Mouse (Mus musculus) central nervous system, embryonic 18 days (tissue): Measurements from ENCODE around the gene Fxyd7. TPM values are rescaled to one million over a fixed set of nuclear protein-coding genes. Genes with fewer than 3 reads are reported as not detected.

ENCODE experiments used
- polyA plus RNA-seq: library from polyadenylated mRNA; depleted of rRNA; stranded (reverse); fragments of >200 nt; gene quantifications from 2 replicates; pipeline ENCODE4 v1.2.3, GENCODE M21; 2012; rRNA removed

The Fxyd7 gene
- polyA plus RNA-seq = 181 and 192 TPM in 2 replicates

DNA sequence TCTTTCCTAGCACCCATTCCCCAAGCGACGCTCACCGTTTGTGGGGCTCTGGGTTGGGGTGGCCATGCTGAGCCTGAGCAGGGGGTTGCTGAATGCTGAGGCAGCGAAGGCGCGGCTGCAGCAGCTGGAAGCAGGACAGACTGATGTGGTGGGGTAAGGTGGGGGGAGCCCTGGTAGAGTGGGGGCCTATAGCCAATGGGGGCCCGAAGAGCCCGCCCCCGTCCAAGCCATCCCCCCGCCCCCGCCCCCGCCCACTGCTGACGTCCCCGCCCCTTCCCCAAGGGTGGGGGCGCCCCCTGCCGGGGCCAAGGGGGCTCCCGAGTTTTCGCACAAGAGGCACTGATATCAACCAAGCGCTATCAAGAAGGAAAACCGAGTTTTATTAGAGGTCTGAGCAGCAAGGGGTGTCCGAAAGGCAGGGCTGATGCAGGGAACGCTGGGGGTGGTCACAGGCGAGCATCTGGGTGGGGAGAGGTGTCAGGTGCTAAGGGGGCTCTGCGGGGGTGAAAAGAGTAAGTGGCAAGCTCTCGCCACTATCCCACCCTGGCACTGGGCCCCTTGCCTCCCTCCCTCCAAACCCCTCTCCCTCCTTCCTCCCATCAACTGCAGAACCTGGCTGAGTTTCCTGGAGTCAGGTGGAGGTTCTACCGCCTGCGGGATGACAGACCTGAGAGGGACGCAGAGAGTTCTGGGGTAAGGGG lies at the start of gene Fxyd7:
Gene Fxyd7 (minus strand): TSS at position 147 of the 701 bp plus-strand sequence.

DNA sequence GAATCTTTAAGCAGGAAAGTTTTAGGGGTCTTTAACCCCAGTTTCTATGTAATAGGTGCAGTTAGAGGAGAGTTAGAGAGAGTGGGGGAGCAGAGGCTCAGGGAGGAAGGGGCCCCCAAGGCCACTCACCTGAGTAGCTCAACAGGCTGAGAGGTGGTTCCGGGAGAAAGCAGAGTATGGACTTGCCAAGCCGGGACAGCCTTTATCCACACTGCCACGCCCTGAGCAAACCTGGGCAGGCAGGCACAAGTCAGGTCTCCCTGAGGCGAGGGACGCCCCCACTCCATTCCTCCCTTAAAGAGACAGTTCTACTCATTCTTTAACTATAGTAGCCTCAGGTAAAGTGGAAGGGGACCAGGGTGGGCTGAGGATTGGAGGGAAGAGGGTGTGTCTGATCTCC lies 25.2 kb upstream of the Fxyd7 start, which contains the start of gene Fxyd3:
Gene Fxyd3 (minus strand): TSS at position 213 of the 400 bp plus-strand sequence.

GRCm38 (mm10) chr7:31059108-31059507 lies 7.8 kb upstream of the Fxyd7 start, which contains the start of gene Lgi4:
Gene Lgi4 (plus strand): TSS chr7:31059342.

GRCm38 (mm10) chr7:31057071-31057470 lies 5.8 kb upstream of the Fxyd7 start, which contains the start of gene Fxyd1:
Gene Fxyd1 (minus strand): TSS chr7:31057199.

GRCm38 (mm10) chr7:31042431-31042910 lies 8.8 kb downstream of the Fxyd7 start, which contains the start of gene Fxyd5:
Gene Fxyd5 (minus strand): TSS chr7:31042481.

Other genes with a start within 250 kb of the Fxyd7 start
- 0.12 and 0.36 TPM in 2 replicates for gene Ffar2, start 227.7 kb downstream of the Fxyd7 start, polyA plus RNA-seq
- gene Ffar3, start 195.3 kb downstream of the Fxyd7 start, polyA plus RNA-seq = 0.04 TPM in 1 of 2 replicates, not detected in the other
- gene Ffar1, start 189.9 kb downstream of the Fxyd7 start, polyA plus RNA-seq = not detected in 2 replicates
- 0.05 and 0.28 TPM in 2 replicates for gene Cd22, start 171.1 kb downstream of the Fxyd7 start, polyA plus RNA-seq
- 2.1 and 3.7 TPM in 2 replicates for gene Mag, start 136.6 kb downstream of the Fxyd7 start, polyA plus RNA-seq
- not detected in 2 replicates for gene Hamp2, start 126.8 kb downstream of the Fxyd7 start, polyA plus RNA-seq
- gene Hamp, start 107.4 kb downstream of the Fxyd7 start, polyA plus RNA-seq = 0.30 TPM in 1 of 2 replicates, not detected in the other
- 151 and 162 TPM in 2 replicates for gene Usf2, start 94.7 kb downstream of the Fxyd7 start, polyA plus RNA-seq
- gene Lsr, start 78.0 kb downstream of the Fxyd7 start, polyA plus RNA-seq = 15.1 and 19.2 TPM in 2 replicates
- 0.39 and 0.44 TPM in 2 replicates for gene Fam187b, start 77.7 kb downstream of the Fxyd7 start, polyA plus RNA-seq
- gene Fxyd5, start 9.0 kb downstream of the Fxyd7 start, polyA plus RNA-seq = 25.6 and 27.1 TPM in 2 replicates
- 15.8 and 27.5 TPM in 2 replicates for gene Fxyd1, start 5.7 kb upstream of the Fxyd7 start, polyA plus RNA-seq
- 1.1 and 2.0 TPM in 2 replicates for gene Lgi4, start 7.9 kb upstream of the Fxyd7 start, polyA plus RNA-seq
- 0.12 and 1.5 TPM in 2 replicates for gene Fxyd3, start 25.2 kb upstream of the Fxyd7 start, polyA plus RNA-seq
- 0.83 and 0.88 TPM in 2 replicates for gene Hpn, start 63.8 kb upstream of the Fxyd7 start, polyA plus RNA-seq
- 40.6 and 44.1 TPM in 2 replicates for gene Scn1b, start 75.5 kb upstream of the Fxyd7 start, polyA plus RNA-seq
- gene Gramd1a, start 104.4 kb upstream of the Fxyd7 start, polyA plus RNA-seq = 407 and 430 TPM in 2 replicates
- gene Scgb2b2, start 239.0 kb upstream of the Fxyd7 start, polyA plus RNA-seq = not detected in 2 replicates
- not detected in 2 replicates for gene Scgb1b2, start 240.4 kb upstream of the Fxyd7 start, polyA plus RNA-seq